Comparison of ENCODE assay signal across 14 mouse cellular contexts in genomic region chr11:35597882-35598281, GRCm38 (mm10).
"Had no signal": no experiment of that assay in that cellular context is flagged by ENCODE, and none has a peak within 500 bp of the region (broad histone marks: within the 10 kb centered on the region; RNA-seq: fewer than 3 reads in every experiment).

No protein-coding gene starts in this region.

- H3K4me2 ChIP-seq: limb, embryonic 15.5 days; liver, embryonic 12.5 days; lung, embryonic 14.5 days; midbrain, embryonic 12.5 days; stomach, embryonic 15.5 days had no signal

- H3K4me3 ChIP-seq: limb, embryonic 15.5 days; liver, embryonic 12.5 days; megakaryocyte, embryonic 14.5 days; midbrain, embryonic 12.5 days; stomach, embryonic 15.5 days had no signal

- H3K36me3 ChIP-seq: liver, embryonic 12.5 days; midbrain, embryonic 12.5 days; stomach, embryonic 15.5 days had no signal

- H3K27ac ChIP-seq: kidney, postnatal 0 days; limb, embryonic 15.5 days; liver, embryonic 12.5 days; macrophage; midbrain, embryonic 12.5 days; stomach, embryonic 15.5 days had no signal

- DNase-seq: kidney, adult 11 months; kidney, adult 9 months; lung, embryonic 14.5 days; lung, postnatal 10 days; right cerebral cortex, postnatal 14 days; thymus, adult 2 months; thymus, postnatal 25 days had no signal

- H3K9me3 ChIP-seq: limb, embryonic 15.5 days; liver, embryonic 12.5 days; megakaryocyte, embryonic 14.5 days; midbrain, embryonic 12.5 days; stomach, embryonic 15.5 days had no signal

- H3K9ac ChIP-seq: limb, embryonic 15.5 days; liver, embryonic 12.5 days; lung, embryonic 14.5 days; midbrain, embryonic 12.5 days; stomach, embryonic 15.5 days had no signal

- H3K4me1 ChIP-seq: megakaryocyte, embryonic 14.5 days had no signal

- H3K27me3 ChIP-seq: limb, embryonic 15.5 days; liver, embryonic 12.5 days; stomach, embryonic 15.5 days had no signal

- ATAC-seq: liver, embryonic 12.5 days had no signal
